Comparison of ENCODE assay signal across 8 mouse cellular contexts in the genomic region with DNA sequence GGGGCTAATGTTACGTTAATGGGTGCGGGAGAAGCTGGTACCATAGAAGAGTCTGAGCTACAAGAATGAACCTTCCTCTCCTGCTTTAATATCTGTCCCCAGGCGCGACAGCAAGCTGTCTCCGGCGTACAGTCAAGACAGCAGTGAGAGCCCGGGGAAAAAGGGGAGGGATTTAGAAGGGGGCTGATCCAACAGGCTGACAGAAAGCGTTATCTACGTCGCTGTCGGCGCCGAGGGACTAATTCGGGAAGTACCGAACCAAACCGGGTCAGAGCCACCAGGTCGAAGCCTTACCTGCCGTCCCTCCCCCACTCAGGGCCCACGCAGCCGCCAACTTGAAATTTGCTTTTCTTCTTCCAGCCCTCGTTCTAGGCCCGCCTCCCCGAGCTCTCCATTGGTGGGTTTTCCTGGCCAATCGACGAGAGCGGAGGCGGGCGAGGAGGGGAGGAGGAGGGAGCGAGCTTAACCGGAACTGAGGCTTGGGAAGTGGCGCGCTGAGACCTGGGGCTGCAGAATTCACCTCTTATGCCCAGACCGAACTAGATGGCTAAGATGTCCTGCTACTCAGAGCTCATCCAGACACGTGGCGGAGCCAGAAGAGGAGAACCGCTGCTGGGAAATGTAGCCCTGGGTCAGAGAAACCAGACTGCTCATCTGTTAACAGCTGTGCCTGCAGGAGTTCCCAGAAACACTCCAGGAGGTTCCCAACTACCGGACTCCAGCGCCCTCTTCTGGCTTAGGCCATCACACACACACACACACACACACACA. TPM values are rescaled to one million over a fixed set of nuclear protein-coding genes. Genes with fewer than 3 reads are reported as not detected.
A peak's percentile ranks its signal among the peaks of the same experiment; 100 is the strongest.
DNase-seq lines count a peak whose midpoint lies in the region; ATAC-seq and TF ChIP-seq lines count a peak whose summit lies in the region.

Polr3gl (minus strand) TSS at position 392 of the 771 bp plus-strand sequence.

- H3K4me2 ChIP-seq in lung, postnatal 0 days (replicated peaks; ENCODE audit: low read depth, low read length): peak within 1 kb of the TSS; percentile 80

- TF ChIP-seq POLR2A in MEL (IDR thresholded peaks at IDR 0.05; ENCODE audit: control insufficient read depth in 1 of 2, insufficient read depth in 1 of 2, low read depth in 1 of 2, low read length in 2 of 2, poor library complexity in 1 of 2): peak; percentile 92 to 97
- peak; percentile 67 for TF ChIP-seq POLR2A in cerebellum, adult 2 months (IDR thresholded peaks at IDR 0.05; ENCODE audit: borderline replicate concordance, insufficient read depth, low read length)

- H3K36me3 ChIP-seq in MEL (ENCODE audit: control insufficient read depth in 1 of 2, insufficient read depth in 2 of 2, low read length in 2 of 2): peaks cover 0 to 5% of the 10 kb centered on the region in 2 experiments; a peak in 2 of 4 replicates
- no peaks in the 10 kb centered on the region for H3K36me3 ChIP-seq in lung, postnatal 0 days (ENCODE audit: insufficient read depth, low read length)

- no peaks in the 10 kb centered on the region for H3K9me3 ChIP-seq in MEL (replicated peaks; ENCODE audit: insufficient read depth, low read length)
- no peaks in the 10 kb centered on the region for H3K9me3 ChIP-seq in lung, postnatal 0 days (ENCODE audit: low read length)

- peak; percentile 36 for TF ChIP-seq RAD21 in MEL (IDR thresholded peaks at IDR 0.05; ENCODE audit: low read depth, low read length)

- peak; percentile 45 to 77 (median 59) for TF ChIP-seq CTCF in MEL (IDR thresholded peaks at IDR 0.05 in 2 of 3, conservative IDR thresholded peaks at IDR 0.05 in 1 of 3; ENCODE audit: control insufficient read depth in 1 of 3, insufficient read depth in 1 of 3, low read depth in 2 of 3, low read length in 3 of 3, poor library complexity in 1 of 3, severe bottlenecking in 1 of 3)
- TF ChIP-seq CTCF in cerebellum, adult 2 months (IDR thresholded peaks at IDR 0.05; ENCODE audit: borderline replicate concordance, insufficient read depth, low read depth, low read length): peak; percentile 17; the same call in 1 of the 2 replicates
- peak; percentile 47 for TF ChIP-seq CTCF in lung, postnatal 0 days (IDR thresholded peaks at IDR 0.05)

- H3K4me1 ChIP-seq in MEL (ENCODE audit: control insufficient read depth in 1 of 2, insufficient read depth in 2 of 2, low read length in 2 of 2): peaks cover 4 to 7% of the 10 kb centered on the region in 2 experiments; a peak in 3 of 4 replicates
- peaks cover 14% of the 10 kb centered on the region for H3K4me1 ChIP-seq in cerebellum, adult 2 months (ENCODE audit: control insufficient read depth, insufficient read depth, low read length)
- H3K4me1 ChIP-seq in lung, postnatal 0 days (ENCODE audit: insufficient read depth, low read depth, low read length): peaks cover 17% of the 10 kb centered on the region

- H3K4me3 ChIP-seq in MEL (ENCODE audit: control insufficient read depth in 1 of 2, insufficient read depth in 1 of 2, low read depth in 2 of 2, low read length in 2 of 2): peak within 1 kb of the TSS; percentile 75 to 77
- H3K4me3 ChIP-seq in cerebellum, adult 2 months (replicated peaks; ENCODE audit: insufficient read depth, low read depth, low read length): peak within 1 kb of the TSS; percentile 84
- peak within 1 kb of the TSS; percentile 65 for H3K4me3 ChIP-seq in lung, postnatal 0 days (ENCODE audit: low read depth, low read length)

- H3K27me3 ChIP-seq in MEL (ENCODE audit: control insufficient read depth in 1 of 2, insufficient read depth in 2 of 2, low read length in 2 of 2): no peaks in the 10 kb centered on the region
- no peaks in the 10 kb centered on the region for H3K27me3 ChIP-seq in cerebellum, adult 2 months (ENCODE audit: control insufficient read depth, insufficient read depth, low read length)
- H3K27me3 ChIP-seq in lung, postnatal 0 days (replicated peaks; ENCODE audit: insufficient read depth, low read length): peaks cover 8% of the 10 kb centered on the region; the same call in 1 of the 2 replicates

- peak within 1 kb of the TSS; percentile 79 for H3K27ac ChIP-seq in MEL (ENCODE audit: control insufficient read depth, low read depth, low read length)
- H3K27ac ChIP-seq in cerebellum, adult 2 months (ENCODE audit: insufficient read depth, low read length): peak within 1 kb of the TSS; percentile 83
- peak within 1 kb of the TSS; percentile 86 for H3K27ac ChIP-seq in lung, postnatal 0 days (ENCODE audit: low read length)

- ATAC-seq in hematopoietic stem cell, adult 5-6 weeks (replicated peaks in 1 of 2; ENCODE audit: insufficient read depth in 1 of 2, low FRiP score in 2 of 2, low TSS enrichment in 1 of 2, low read depth in 1 of 2, poor library complexity in 2 of 2, severe bottlenecking in 2 of 2): peak; percentile 93 to 95
- peak; percentile 95 for ATAC-seq in lung, postnatal 0 days

- TF ChIP-seq EP300 in MEL (IDR thresholded peaks at IDR 0.05; ENCODE audit: low read depth in 1 of 2, low read length in 2 of 2): peak in 1 of 2 experiments; percentile 45; a peak in 1 of 4 replicates
- TF ChIP-seq EP300 in lung, postnatal 0 days (IDR thresholded peaks at IDR 0.05): 0 out of 2 replicates have a peak, but pooled peaks have one; percentile 2

- WGBS in cerebellum, adult 2 months: under 1% methylated on average over 38 of the region's 38 CpGs
- WGBS in lung, postnatal 0 days: 0% methylated on average over 37 of the region's 38 CpGs

- DNase-seq in MEL (ENCODE audit: low read depth, low spot score): peak; percentile 100
- DNase-seq in cerebellum, adult 2 months: peak; percentile 97 to 98
- peak; percentile 88 for DNase-seq in forelimb bud, embryonic 11.5 days (ENCODE audit: low read depth, low spot score)
- DNase-seq in layer of hippocampus, adult 9-11 months: peak; percentile 95
- peak; percentile 98 for DNase-seq in lung, postnatal 0 days (ENCODE audit: low spot score)
- peak; percentile 89 for DNase-seq in ovary, postnatal 14 days (ENCODE audit: low spot score)
- DNase-seq in thymus, postnatal 14 days: peak; percentile 96

- peak within 1 kb of the TSS; percentile 76 for H3K9ac ChIP-seq in MEL (ENCODE audit: control insufficient read depth, low read depth, low read length, poor library complexity, severe bottlenecking)
- peak within 1 kb of the TSS; percentile 58 for H3K9ac ChIP-seq in lung, postnatal 0 days (replicated peaks; ENCODE audit: low read depth)

- H3K79me2 ChIP-seq in MEL (ENCODE audit: control insufficient read depth, insufficient read depth, low read length, poor library complexity): peaks cover 3% of the 10 kb centered on the region; the same call in 1 of the 2 replicates

TF ChIP-seq in MEL, 35 proteins besides CTCF, POLR2A, EP300 and RAD21 (continues in another document):
- TF ChIP-seq RCOR1 (IDR thresholded peaks at IDR 0.05; ENCODE audit: low read depth, low read length) (0 out of 2 replicates have a peak, but pooled peaks have one; percentile 6), USF2 (IDR thresholded peaks at IDR 0.05; ENCODE audit: borderline replicate concordance in 1 of 2, insufficient read depth in 1 of 2, low read depth in 1 of 2, low read length in 2 of 2) (no peak), MAFK (IDR thresholded peaks at IDR 0.05; ENCODE audit: borderline replicate concordance, low read depth, low read length) (no peak), POLR2AphosphoS5 (IDR thresholded peaks at IDR 0.05; ENCODE audit: borderline replicate concordance, low read depth, low read length) (no peak), CHD1 (IDR thresholded peaks at IDR 0.05; ENCODE audit: low read depth, low read length) (no peak), ZMIZ1 (IDR thresholded peaks at IDR 0.05; ENCODE audit: low read depth, low read length) (no peak; the same call in none of the 2 replicates), GABPA (IDR thresholded peaks at IDR 0.05; ENCODE audit: low read depth, low read length) (no peak), BHLHE40 (IDR thresholded peaks at IDR 0.05; ENCODE audit: borderline replicate concordance, low read depth, low read length) (no peak), NELFE (IDR thresholded peaks at IDR 0.05; ENCODE audit: low read depth, low read length) (peak; percentile 86), TCF12 (IDR thresholded peaks at IDR 0.05; ENCODE audit: low read depth, low read length) (peak; percentile 80), MAZ (IDR thresholded peaks at IDR 0.05; ENCODE audit: low read depth, low read length) (no peak), SMC3 (IDR thresholded peaks at IDR 0.05; ENCODE audit: low read depth, low read length) (peak; percentile 40), ELF1 (IDR thresholded peaks at IDR 0.05; ENCODE audit: low read depth, low read length) (peak; percentile 82), HCFC1 (IDR thresholded peaks at IDR 0.05; ENCODE audit: low read depth, low read length) (peak; percentile 74), TAL1 (IDR thresholded peaks at IDR 0.05; ENCODE audit: low read length) (no peak), ZKSCAN1 (IDR thresholded peaks at IDR 0.05; ENCODE audit: low read depth, low read length) (no peak), CHD2 (IDR thresholded peaks at IDR 0.05; ENCODE audit: low read length) (peak; percentile 61), POLR2AphosphoS2 (IDR thresholded peaks at IDR 0.05; ENCODE audit: low read length) (peak; percentile 89), GATA1 (IDR thresholded peaks at IDR 0.05; ENCODE audit: low read depth, low read length) (peak; percentile 79), UBTF (IDR thresholded peaks at IDR 0.05; ENCODE audit: borderline replicate concordance, insufficient read depth, low read depth, low read length) (no peak), USF1 (IDR thresholded peaks at IDR 0.05; ENCODE audit: low read depth, low read length) (no peak), E2F4 (IDR thresholded peaks at IDR 0.05; ENCODE audit: borderline replicate concordance, low read depth, low read length) (no peak), ETS1 (IDR thresholded peaks at IDR 0.05; ENCODE audit: low read depth, low read length) (peak; percentile 43; the same call in 1 of the 2 replicates), MAX (IDR thresholded peaks at IDR 0.05; ENCODE audit: low read length) (peak; percentile 66), ZC3H11A (IDR thresholded peaks at IDR 0.05; ENCODE audit: low read depth, low read length) (no peak), MYC (IDR thresholded peaks at IDR 0.05; ENCODE audit: low read depth, low read length) (peak; percentile 76), JUND (IDR thresholded peaks at IDR 0.05; ENCODE audit: low read depth, low read length) (no peak), SIN3A (IDR thresholded peaks at IDR 0.05; ENCODE audit: low read length) (peak; percentile 82; the same call in 1 of the 2 replicates)

RNA-seq across cellular contexts. Expression of gene Polr3gl, which starts in this region (rescaled TPM):
- 26.4 and 31.1 TPM in 2 replicates for total RNA-seq in MEL (2012; rRNA removed)
- polyA plus RNA-seq in MEL (2012; ENCODE audit: insufficient read depth in 1 of 2, insufficient read length in 2 of 2, low read depth in 1 of 2, low replicate concordance in 2 of 2, missing spikeins in 1 of 2): 10 to 100 TPM in 1 of 2 experiments, not detected in 1; 39.8 TPM
- 53.1 and 55.5 TPM in 2 replicates for polyA plus RNA-seq in cerebellum, adult 2 months (2012; rRNA removed)
- total RNA-seq in hematopoietic stem cell, adult 5-6 weeks (2017): 84.4 and 87.4 TPM in 2 replicates
- polyA plus RNA-seq in lung, postnatal 0 days (2015; fragmentation: Nextera tagmentation; extraction: Ambion mirVana): 36.7 and 43.2 TPM in 2 replicates

Comparison
In these comparisons a context has a peak if more than half of its experiments do, and no peak if none do; other contexts are left out.
1. Peak in every context shown above with its lines: DNase-seq, ATAC-seq, H3K4me3 ChIP-seq and H3K27ac ChIP-seq.